Mouse (Mus musculus) embryonic facial prominence, embryonic 13.5 days (tissue): Measurements from ENCODE around the gene Iqch. TPM values are rescaled to one million over a fixed set of nuclear protein-coding genes. Genes with fewer than 3 reads are reported as not detected.

Experiments
- ATAC-seq: fragments of 200-750 bp; cut with Nextera tagmentation; 2 replicates; pipeline ENCODE4 v1.8.0; 2017; ENCODE audit warnings: low read depth; ENCODE audit not compliant: insufficient number of reproducible peaks, insufficient read depth, low FRiP score, low TSS enrichment
- H3K27ac ChIP-seq: fragments of 300-500 bp; sonication (generic); 2 replicates; pipeline ENCODE4 v1.5.1; 2015; ENCODE audit warnings: moderate library complexity, mild to moderate bottlenecking, inconsistent platforms
- H3K27me3 ChIP-seq: fragments of 300-500 bp; sonication (generic); 2 replicates; pipeline ENCODE4 v1.6.1; 2015; ENCODE audit warnings: mild to moderate bottlenecking, inconsistent platforms
- H3K36me3 ChIP-seq: fragments of 300-500 bp; sonication (generic); 2 replicates; pipeline ENCODE4 v1.6.1; 2015; ENCODE audit warnings: mild to moderate bottlenecking, inconsistent platforms
- H3K4me1 ChIP-seq: fragments of 300-500 bp; sonication (generic); 2 replicates; pipeline ENCODE4 v1.6.1; 2015; ENCODE audit warnings: inconsistent platforms
- H3K4me2 ChIP-seq: fragments of 300-500 bp; sonication (generic); 2 replicates; pipeline ENCODE4 v1.6.1; 2015; ENCODE audit warnings: moderate library complexity, mild to moderate bottlenecking, inconsistent platforms
- H3K4me3 ChIP-seq: fragments of 300-500 bp; sonication (generic); 2 replicates; pipeline ENCODE4 v1.5.1; 2015; ENCODE audit warnings: mild to moderate bottlenecking, inconsistent platforms
- H3K9ac ChIP-seq: fragments of 300-500 bp; sonication (generic); 2 replicates; pipeline ENCODE4 v1.6.1; 2015; ENCODE audit warnings: mild to moderate bottlenecking, inconsistent platforms
- H3K9me3 ChIP-seq: fragments of 300-500 bp; sonication (generic); 2 replicates; pipeline ENCODE4 v1.6.1; 2016; ENCODE audit warnings: inconsistent platforms
- WGBS: fragments of 180-500 bp; shearing (Covaris S2); methylation state at CpG from one replicate; pipeline ENCODE4 v1.1.7; 2015; ENCODE audit warnings: mixed read lengths; 5-methylcytosine and 5-hydroxymethylcytosine counted together
- polyA plus RNA-seq: library from polyadenylated mRNA; unstranded; fragments of >200 nt; fragmentation: Nextera tagmentation; extraction: Ambion mirVana; gene quantifications from 2 replicates; pipeline ENCODE4 v1.2.1, GENCODE M21; 2015

Gene Iqch
- polyA plus RNA-seq, 1 experiment from 2014 or later, result not detected

DNA sequence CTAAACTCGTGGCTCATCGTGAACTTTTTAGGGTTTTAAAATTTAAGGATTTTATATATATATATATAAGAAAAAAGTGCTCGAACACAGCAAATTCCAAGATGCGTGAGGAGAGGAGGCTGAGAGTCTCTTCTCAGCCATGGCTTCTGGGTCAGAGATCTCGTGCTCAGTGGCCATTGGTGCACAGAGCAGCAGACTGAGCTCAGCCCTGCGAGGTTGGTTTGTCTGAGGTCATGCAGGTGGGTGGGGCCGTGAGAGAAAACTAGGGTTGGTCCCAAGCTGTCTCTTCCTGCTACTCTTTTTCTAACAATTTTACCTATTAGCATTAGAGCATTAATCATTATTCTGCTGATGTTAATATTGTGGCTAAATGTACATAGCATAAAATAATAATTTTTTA, 31.0 kb upstream of the Iqch start:
- no peak overlapping the region for H3K9ac ChIP-seq
- 0 out of 2 replicates have a peak overlapping the region, but pooled peaks have one; percentile 29 for H3K4me2 ChIP-seq
- peaks cover 36% of the 10 kb centered on the region for H3K36me3 ChIP-seq
- ATAC-seq, result no peak
- no peaks in the 10 kb centered on the region for H3K27me3 ChIP-seq
- H3K4me3 ChIP-seq, result no peak overlapping the region
- peaks cover 18% of the 10 kb centered on the region for H3K4me1 ChIP-seq
- 63% methylated on average over 7 of the region's 7 CpGs for WGBS
- H3K9me3 ChIP-seq, result no peaks in the 10 kb centered on the region
- peak overlapping the region; percentile 82 for H3K27ac ChIP-seq

DNA sequence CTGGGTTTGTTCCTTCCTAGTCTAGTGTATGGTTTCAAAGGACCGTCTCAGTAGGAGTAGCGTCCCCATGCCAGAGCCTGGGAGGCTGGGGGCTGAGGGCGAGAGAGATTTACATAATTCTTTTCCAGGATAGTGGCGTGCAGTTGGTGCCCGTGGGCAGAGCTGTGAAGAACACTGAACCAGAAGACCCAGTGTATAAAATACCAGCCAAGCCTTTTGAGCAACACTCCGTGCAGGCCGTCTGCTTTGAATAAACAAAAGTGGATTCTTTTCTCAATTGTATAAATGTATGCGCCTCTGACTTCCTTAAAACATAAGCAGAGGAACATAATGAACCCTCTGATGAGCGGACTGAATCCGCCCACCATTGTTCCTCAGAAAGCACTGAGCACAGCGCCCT, 30.6 kb upstream of the Iqch start:
- peaks cover 21% of the 10 kb centered on the region for H3K4me1 ChIP-seq
- 38% methylated on average over 11 of the region's 11 CpGs for WGBS
- H3K4me3 ChIP-seq, result no peak overlapping the region
- no peaks in the 10 kb centered on the region for H3K27me3 ChIP-seq
- H3K27ac ChIP-seq, result peak overlapping the region; percentile 82
- ATAC-seq, result no peak
- peak overlapping the region; percentile 29 for H3K4me2 ChIP-seq
- H3K36me3 ChIP-seq, result peaks cover 32% of the 10 kb centered on the region
- no peak overlapping the region for H3K9ac ChIP-seq
- H3K9me3 ChIP-seq, result no peaks in the 10 kb centered on the region

DNA sequence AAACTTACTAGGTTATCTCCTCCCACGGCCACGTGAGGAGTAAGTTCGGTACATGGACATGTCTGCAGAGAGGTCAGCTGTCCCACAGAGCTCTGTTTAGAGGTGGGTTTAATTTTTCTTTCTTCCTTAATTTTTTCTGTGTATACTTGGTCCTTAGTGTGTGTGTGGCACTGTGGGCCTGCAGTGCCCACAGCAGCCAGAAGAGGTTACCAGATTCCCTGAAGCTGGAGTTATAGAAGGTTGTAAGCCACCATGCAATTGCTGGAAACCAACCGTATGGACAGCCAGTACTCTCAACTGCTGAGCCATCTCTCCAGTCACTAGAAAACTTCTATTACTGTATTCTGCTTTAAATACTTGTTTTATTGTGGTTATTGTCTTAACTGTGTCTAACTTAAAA, 29.8 kb upstream of the Iqch start:
- whole genome bisulfite sequencing, result 91% methylated on average over 4 of the region's 4 CpGs
- Histone ChIP-seq H3K36me3 (peaks cover 30% of the 10 kb centered on the region), H3K9me3 (no peaks in the 10 kb centered on the region), H3K4me3 (no peak overlapping the region), H3K9ac (no peak overlapping the region), H3K4me1 (peaks cover 21% of the 10 kb centered on the region), H3K27me3 (no peaks in the 10 kb centered on the region), H3K4me2 (no peak overlapping the region), H3K27ac (no peak overlapping the region)
- ATAC-seq, result no peak

DNA sequence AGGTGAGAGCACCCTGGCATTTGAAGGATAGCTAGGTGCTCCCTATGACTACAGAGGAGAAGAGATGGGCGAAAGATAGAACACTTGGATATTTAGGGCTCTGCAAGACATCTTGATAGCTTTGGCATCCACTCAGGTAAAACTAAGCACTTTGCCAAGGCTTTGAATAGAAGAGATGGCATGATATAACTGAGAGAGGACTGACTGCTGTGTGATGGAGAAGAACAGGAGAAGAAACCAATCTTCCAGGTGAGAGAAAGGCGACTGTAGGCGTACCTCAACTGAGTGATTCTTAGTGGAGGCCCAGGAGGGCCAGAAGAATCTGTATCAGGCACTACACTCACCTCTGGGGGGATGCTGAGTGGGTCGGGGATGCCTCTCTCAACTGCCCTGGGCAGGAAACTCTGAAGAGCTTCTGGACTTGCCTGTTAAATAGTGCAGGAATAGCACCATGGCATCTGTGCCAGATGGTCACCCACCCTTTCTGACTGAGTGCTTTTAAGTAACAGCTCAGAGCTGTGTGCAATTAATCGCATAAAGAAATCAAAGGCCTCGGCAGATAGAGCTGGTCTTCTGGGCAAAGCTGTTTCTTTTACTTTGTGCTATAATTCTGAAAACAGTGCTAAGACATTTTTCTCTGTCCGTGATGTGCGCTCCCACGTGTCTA, 22.9 kb upstream of the Iqch start:
- H3K27ac ChIP-seq, result no peak overlapping the region
- no peak overlapping the region for H3K4me2 ChIP-seq
- 87% methylated on average over 9 of the region's 9 CpGs for WGBS
- 0 out of 2 replicates have a peak, but pooled peaks cover 12% of the 10 kb centered on the region for H3K4me1 ChIP-seq
- no peak overlapping the region for H3K9ac ChIP-seq
- peaks cover 31% of the 10 kb centered on the region for H3K36me3 ChIP-seq
- no peaks in the 10 kb centered on the region for H3K9me3 ChIP-seq
- ATAC-seq, result no peak
- no peaks in the 10 kb centered on the region for H3K27me3 ChIP-seq
- H3K4me3 ChIP-seq, result no peak overlapping the region

DNA sequence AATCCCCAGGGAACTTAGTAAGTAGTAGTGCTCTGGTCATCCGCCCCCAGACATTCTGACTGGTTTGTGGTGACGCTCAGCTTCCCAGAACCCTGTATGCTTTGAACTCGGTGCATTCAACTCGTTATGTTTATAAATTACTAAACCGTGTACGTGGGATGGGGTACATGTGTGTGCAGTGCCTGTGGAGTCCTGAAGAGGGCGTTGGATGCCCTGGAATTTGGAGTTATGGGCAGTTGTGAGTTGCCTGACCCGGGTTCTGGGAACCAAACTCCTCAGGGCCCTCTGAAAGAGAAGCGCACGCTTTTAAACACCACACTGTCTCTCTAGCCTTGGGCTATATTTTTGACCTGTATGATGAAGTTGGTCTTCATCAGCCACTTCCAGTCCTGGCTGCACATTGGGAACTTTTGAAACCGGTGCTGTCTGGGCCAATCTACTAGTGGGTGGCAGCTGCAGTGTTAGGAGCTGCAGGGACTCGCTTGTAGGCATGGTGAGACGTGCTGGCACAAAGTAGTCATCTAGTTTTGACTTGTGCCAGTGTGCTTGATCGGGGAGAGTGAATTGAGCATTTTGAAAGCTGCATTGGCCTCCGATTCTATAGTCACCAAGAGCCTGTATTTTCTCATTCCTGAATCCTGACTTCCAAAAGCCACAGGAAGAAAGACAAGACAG, 21.7 kb upstream of the Iqch start:
- Histone ChIP-seq H3K4me1 (0 out of 2 replicates have a peak, but pooled peaks cover 12% of the 10 kb centered on the region), H3K4me2 (no peak overlapping the region), H3K4me3 (no peak overlapping the region), H3K27me3 (no peaks in the 10 kb centered on the region), H3K36me3 (peaks cover 35% of the 10 kb centered on the region), H3K9me3 (no peaks in the 10 kb centered on the region), H3K27ac (no peak overlapping the region), H3K9ac (no peak overlapping the region)
- no peak for ATAC-seq
- WGBS, result 70% methylated on average over 15 of the region's 15 CpGs

DNA sequence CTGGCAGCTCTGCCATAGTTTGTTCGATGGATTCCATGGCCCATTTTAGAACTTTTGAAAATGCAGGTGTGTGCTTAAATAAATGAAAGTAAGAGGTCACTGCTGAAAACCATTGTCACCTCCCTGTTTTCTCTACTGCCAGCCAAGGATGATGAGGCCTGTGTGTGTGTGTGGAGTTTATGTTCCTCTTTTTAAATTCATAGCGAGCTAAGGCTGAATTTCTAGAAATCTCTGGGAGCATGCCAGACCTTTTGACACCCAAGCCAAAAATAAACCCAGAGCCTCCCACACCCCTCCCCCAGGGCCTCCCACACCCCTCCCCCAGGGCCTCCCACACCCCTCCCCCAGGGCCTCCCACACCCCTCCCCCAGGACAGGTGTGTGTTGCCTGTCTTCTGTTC, 15.7 kb upstream of the Iqch start:
- peaks cover 43% of the 10 kb centered on the region for H3K36me3 ChIP-seq
- H3K4me1 ChIP-seq, result peaks cover 22% of the 10 kb centered on the region
- no peak overlapping the region for H3K27ac ChIP-seq
- H3K4me3 ChIP-seq, result no peak overlapping the region
- H3K9ac ChIP-seq, result no peak overlapping the region
- no peak overlapping the region for H3K4me2 ChIP-seq
- H3K27me3 ChIP-seq, result no peaks in the 10 kb centered on the region
- ATAC-seq, result no peak
- no peaks in the 10 kb centered on the region for H3K9me3 ChIP-seq
- WGBS, result 82% methylated on average over 2 of the region's 2 CpGs

DNA sequence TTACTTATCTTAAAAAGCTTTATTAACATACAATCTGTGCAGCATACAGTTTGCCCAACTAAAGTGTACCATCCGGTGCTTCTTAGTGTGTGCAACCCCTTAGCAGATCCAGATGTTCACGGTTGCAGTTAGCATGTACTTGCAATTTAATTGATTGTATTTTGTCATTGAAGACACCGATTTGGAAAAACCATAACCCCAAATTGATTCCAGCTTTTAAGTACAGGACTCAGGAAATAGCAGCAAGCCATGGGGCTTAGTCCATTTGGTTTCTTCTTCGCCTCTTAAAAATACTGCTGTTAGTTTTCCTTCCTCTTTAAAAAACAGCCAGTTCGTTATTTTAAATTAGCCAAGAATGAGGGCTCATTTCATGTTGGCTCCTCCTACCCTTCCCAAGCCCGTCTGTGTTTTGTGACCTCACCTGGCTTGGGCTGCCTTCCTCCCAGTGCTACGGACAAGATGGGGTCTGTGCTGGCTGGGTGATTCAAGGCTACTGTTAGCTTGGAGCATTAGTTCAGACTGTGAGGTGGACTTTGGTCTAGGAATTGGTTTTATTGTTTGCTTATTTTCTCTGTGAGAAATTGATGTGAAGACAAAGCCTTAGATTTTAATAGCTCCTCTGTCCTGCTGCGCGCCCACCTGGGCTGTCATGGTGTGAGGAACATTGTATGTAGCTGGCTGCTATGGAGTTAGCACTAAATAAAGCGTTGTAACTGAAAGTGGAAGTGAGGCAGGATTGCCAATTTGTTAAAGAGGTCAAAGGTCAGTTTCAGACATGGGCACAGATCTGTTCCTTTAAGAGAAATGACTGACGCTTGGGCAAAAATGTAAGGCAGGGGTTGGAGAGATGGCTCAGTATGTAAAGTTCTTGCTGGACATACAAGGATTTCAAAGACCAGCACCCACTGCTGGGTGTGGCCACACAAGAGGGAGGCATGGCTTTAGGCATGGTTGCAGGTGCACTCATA, 12.0 kb upstream of the Iqch start:
- Histone ChIP-seq H3K4me3 (no peak overlapping the region), H3K27ac (peak overlapping the region; percentile 55), H3K4me2 (peak overlapping the region; percentile 2; the same call in 1 of the 2 replicates), H3K9ac (no peak overlapping the region), H3K36me3 (peaks cover 25% of the 10 kb centered on the region), H3K4me1 (peaks cover 52% of the 10 kb centered on the region), H3K27me3 (no peaks in the 10 kb centered on the region), H3K9me3 (no peaks in the 10 kb centered on the region)
- 47% methylated on average over 11 of the region's 11 CpGs for WGBS
- ATAC-seq, result no peak

DNA sequence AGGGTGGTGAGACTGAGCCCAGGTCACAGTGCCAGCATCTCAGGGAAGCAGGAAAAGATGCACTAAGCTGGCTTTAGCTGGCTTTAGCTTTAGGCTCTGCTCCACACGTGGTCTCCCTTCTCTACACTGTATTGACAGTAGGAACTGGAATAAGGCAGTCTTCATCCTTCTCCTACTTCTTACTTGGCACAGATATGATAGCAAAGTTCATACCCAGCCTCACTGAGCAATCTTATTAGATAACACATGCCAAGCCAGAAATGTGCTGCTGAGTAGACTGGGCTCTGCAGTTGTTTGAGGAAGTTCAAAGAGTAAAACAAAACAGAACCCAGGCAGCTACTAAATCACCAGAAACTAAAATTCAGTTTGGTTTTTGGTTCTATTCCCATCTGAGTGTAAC, 11.3 kb upstream of the Iqch start:
- H3K4me3 ChIP-seq, result no peak overlapping the region
- no peak overlapping the region for H3K9ac ChIP-seq
- H3K27me3 ChIP-seq, result no peaks in the 10 kb centered on the region
- peaks cover 18% of the 10 kb centered on the region for H3K36me3 ChIP-seq
- H3K27ac ChIP-seq, result peak overlapping the region; percentile 55
- H3K4me1 ChIP-seq, result peaks cover 54% of the 10 kb centered on the region
- WGBS, result 7% methylated on average over 1 of the region's 1 CpGs
- ATAC-seq, result peak; percentile 29
- H3K9me3 ChIP-seq, result no peaks in the 10 kb centered on the region
- peak overlapping the region; percentile 45 for H3K4me2 ChIP-seq

DNA sequence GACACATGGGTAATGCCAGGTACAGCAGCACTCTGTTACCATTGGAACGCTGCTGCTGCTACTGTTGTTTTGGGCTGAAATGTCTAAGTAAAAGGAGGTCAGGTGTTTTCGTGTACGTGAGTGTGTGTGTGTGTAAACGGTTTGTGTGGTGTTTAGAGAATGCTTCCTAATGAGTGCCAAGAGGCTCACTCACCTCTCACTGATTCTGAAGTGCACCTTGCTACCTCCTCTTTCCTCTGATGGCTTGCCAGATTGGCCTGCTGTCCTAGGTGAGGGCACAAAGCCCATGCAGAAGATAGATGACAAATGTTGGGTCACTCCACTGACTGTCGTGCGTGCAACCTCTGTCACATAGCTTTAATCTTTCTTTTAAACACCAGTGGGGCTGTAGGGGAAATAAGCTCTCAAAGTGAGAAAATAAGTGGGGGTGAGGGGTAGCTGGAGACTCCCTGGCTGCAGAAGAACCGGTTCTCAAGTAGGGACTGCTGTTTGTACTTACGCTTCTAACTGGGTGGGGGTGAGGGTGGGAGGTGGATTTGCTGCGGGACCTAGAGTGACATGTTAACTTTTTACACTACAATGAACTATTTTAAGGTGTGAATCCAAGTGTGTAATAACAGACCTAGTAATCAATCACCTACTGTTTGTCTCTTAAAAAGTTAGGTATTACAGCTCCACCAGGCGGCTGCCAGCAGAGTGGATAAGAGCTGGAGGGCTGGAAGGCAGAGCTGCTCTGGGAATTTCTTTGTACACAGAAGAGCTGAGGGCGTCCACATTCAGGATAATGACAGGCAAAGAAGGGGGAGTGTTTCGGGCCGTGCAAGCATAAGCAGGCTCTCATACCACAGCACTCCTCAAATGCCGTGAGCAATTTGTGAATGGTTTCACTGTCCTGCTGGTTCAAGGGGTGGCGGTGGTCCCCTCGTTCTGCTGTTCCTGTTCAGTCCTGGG, 10.5 kb upstream of the Iqch start:
- Histone ChIP-seq H3K27me3 (no peaks in the 10 kb centered on the region), H3K4me2 (peak overlapping the region; percentile 45), H3K9me3 (no peaks in the 10 kb centered on the region), H3K4me3 (no peak overlapping the region), H3K36me3 (peaks cover 13% of the 10 kb centered on the region), H3K27ac (peak overlapping the region; percentile 55), H3K4me1 (peaks cover 57% of the 10 kb centered on the region), H3K9ac (no peak overlapping the region)
- 35% methylated on average over 16 of the region's 16 CpGs for WGBS
- ATAC-seq, result peak; percentile 69; the same call in 1 of the 2 replicates

DNA sequence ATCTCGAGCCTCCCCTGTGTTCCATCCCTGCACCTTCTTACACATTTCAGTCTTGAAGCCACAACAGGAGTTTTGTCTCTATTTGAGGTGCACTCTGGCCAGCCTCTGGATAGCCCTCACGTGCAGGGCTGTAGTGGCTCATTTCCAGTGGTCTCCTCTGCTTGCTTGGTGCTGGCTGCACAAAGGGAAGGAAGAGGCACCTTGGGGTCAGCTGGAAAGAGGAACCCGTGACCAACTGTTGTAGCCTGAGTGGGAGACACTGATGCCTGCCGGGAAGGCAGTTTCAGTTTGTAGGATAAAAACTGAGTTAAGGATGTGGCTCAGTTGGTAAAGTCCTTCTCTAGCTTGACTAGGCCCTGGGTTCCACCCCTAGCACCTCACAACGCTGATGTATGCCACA, 9.7 kb upstream of the Iqch start:
- ATAC-seq, result no peak
- Histone ChIP-seq H3K9me3 (no peaks in the 10 kb centered on the region), H3K9ac (no peak overlapping the region), H3K36me3 (peaks cover 4% of the 10 kb centered on the region), H3K4me3 (no peak overlapping the region), H3K4me2 (no peak overlapping the region), H3K27ac (0 out of 2 replicates have a peak overlapping the region, but pooled peaks have one; percentile 17), H3K4me1 (peaks cover 57% of the 10 kb centered on the region), H3K27me3 (no peaks in the 10 kb centered on the region)
- WGBS, result 60% methylated on average over 5 of the region's 5 CpGs
